Mouse (Mus musculus): Measurements from ENCODE around the gene Tmtc4.

Tmtc4 gene

DNA sequence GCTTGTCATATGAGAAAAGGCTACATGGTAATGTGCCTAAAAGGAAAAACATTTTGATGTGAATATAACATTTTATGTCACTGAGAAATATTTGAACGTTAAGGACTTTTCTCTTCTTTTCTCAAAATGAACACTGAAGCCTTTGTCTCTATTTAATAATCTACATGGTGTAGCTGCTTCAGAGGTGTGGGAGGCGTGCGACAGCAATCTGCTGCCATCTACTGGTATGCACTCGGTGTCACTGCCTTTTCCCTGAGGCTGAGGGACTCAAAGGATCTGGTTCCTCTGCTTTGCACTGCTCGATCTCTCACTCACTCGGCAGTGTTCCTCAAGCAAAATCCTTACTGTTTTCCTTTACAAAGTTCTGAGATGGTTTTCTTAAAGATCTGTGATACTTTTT is 107.7 kb downstream of the Tmtc4 start:
- in situ Hi-C loops (cut with MboI, MseI): loop anchor here (25.0 kb wide), 1 partner anchor 389 kb away; the partner anchor contains the start of genes Gm10837 and Zic2

DNA sequence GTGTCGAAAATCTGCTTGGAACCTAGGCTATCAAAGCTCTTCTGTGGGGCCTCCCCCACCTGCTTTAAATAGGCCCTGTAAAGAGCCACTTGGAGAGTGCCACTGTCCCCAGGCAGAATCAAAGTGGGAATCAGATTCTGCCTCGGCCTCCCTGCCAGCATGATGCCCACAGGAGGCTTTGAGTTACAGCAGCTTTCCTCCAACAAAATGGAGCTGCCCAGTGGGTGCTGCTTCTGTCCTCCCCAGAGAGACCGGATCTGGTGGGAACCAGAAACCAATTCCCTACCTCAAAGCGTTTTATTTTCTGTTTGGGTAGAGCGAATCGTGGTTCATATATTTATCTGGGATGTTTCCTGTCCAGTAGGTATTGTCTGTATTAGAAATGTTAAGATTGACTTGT is 108.2 kb downstream of the Tmtc4 start:
- in situ Hi-C loops (cut with MboI, MseI): loop anchor here (25.0 kb wide), 1 partner anchor 388 kb away; the partner anchor contains the start of genes Gm10837 and Zic2

DNA sequence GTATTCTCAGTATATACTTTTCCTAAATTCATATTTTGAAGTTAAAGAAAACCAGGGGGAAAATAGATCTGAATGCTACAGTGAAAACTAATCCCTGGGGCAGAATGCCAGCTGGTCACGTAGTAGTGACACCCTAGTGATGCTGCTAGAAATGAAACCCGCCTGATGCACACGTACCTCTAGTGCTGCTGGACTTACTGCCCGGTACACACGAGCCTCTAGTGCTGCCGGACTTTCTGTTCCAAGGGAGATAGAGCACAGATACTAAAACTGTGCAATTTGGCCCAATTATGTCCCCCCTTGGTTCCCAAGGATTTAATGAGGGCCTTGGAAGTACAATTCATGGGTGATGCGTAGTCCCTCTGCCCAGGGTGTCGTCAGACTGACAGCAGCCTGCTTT is 108.8 kb downstream of the Tmtc4 start:
- in situ Hi-C loops (cut with MboI, MseI): loop anchor here (25.0 kb wide), 1 partner anchor 388 kb away; the partner anchor contains the start of genes Gm10837 and Zic2

- in situ Hi-C loops (cut with MboI, MseI): no loop called here
Observed at GRCm38 (mm10) chr14:122872612-122873011, 111.2 kb downstream of the Tmtc4 start.

DNA sequence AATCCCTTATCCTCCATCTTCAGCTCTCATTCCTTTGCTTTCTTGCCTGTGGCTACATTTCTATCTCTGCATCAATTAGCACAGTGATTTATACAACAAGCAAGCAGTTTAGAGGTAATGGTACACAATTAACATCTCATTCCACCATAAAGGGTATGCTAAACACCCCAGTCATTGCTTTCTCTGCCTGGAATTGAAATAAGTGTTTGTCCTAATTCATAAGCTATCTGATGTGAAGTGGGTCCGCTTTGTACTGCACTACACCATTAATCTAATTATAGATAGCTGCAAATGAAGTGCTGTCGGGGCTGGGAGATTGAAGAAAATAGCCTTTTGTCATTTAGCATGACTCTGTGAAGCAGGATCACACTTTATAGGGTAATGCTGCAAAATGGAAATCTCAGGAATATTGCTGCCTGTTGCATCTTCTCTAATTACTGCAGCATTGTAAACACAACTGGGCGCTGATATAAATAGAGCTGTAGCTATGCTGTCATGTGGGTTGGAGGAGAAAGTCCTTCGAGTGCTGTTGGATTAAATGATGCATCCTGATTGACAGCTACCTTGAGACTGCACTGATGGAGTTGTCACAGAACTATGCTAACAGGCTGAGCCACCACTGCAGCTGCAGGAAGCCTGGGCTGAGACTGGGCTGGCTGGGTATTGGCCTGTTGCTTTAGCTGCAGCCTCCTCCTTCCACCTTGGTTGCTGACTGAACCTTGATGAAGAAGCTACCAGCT is 111.8 kb downstream of the Tmtc4 start:
- in situ Hi-C loops (cut with MboI, MseI): no loop called here

DNA sequence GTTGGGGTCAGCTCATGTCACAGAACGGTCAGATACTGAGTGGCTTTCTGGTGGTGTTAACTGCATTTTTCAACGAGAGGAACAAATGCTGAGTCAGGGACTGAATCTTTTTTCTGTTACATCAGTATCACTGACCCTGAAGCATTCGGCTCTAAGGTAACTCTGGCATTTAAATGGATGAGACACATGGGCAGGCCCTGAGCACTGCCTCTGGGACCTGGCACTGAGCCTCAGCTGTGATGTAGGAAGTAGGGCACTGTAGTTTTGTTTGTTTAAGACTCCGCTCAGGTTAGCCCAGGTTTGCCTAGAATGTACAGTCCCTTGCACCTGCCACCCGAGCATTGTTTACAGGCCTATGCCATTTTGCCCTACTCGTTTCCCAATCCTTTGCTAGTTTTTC is 114.0 kb downstream of the Tmtc4 start:
- in situ Hi-C loops (cut with MboI, MseI): loop anchor here (5.0 kb wide), 1 partner anchor 63 kb away; no protein-coding TSS in a partner anchor

Measured in regulatory T cell (primary cell).